Mouse (Mus musculus): ENCODE measurements around the gene Rem2. TPM values are rescaled to one million over a fixed set of nuclear protein-coding genes. Genes with fewer than 3 reads are reported as not detected.

The Rem2 gene
- polyA plus RNA-seq, 1 experiment from 2014 or later, result 26.2 TPM

GRCm38 (mm10) chr14:54528446-54529111 lies 52.7 kb downstream of the Rem2 start:
- DNase-seq (ENCODE audit: low spot score), result peak; percentile 90
- H3K27me3 ChIP-seq (ENCODE audit: control insufficient read depth, insufficient read depth, low read length), result no peaks in the 10 kb centered on the region
- H3K4me3 ChIP-seq (ENCODE audit: low read depth, low read length), result no peak overlapping the region
- no peaks in the 10 kb centered on the region for H3K4me1 ChIP-seq (ENCODE audit: control insufficient read depth, insufficient read depth, low read length)
- no peaks in the 10 kb centered on the region for H3K9me3 ChIP-seq (ENCODE audit: control insufficient read depth, low read length)
- H3K4me2 ChIP-seq (ENCODE audit: low read depth), result no peak overlapping the region
- H3K36me3 ChIP-seq (ENCODE audit: control insufficient read depth, insufficient read depth, low read length), result no peaks in the 10 kb centered on the region
- H3K9ac ChIP-seq (ENCODE audit: low read length), result no peak overlapping the region
- 14% methylated on average over 17 of the region's 17 CpGs for WGBS
- H3K27ac ChIP-seq (ENCODE audit: low read depth, low read length), result no peak overlapping the region
- peak; percentile 74 for ATAC-seq (ENCODE audit: insufficient read depth, low FRiP score, low TSS enrichment)

Other genes starting within 250 kb of the Rem2 start
- gene Dad1, start 222.0 kb upstream of the Rem2 start, polyA plus RNA-seq (2014; fragmentation: Nextera tagmentation; extraction: Ambion mirVana), result 274 and 286 TPM in 2 replicates
- 45.7 and 46.6 TPM in 2 replicates for gene Abhd4, start 221.9 kb upstream of the Rem2 start, polyA plus RNA-seq (2014; fragmentation: Nextera tagmentation; extraction: Ambion mirVana)
- not detected in 2 replicates for gene Olfr49, start 191.2 kb upstream of the Rem2 start, polyA plus RNA-seq (2014; fragmentation: Nextera tagmentation; extraction: Ambion mirVana)
- gene Oxa1l, start 115.3 kb upstream of the Rem2 start, polyA plus RNA-seq (2014; fragmentation: Nextera tagmentation; extraction: Ambion mirVana), result 49.8 and 53.0 TPM in 2 replicates
- gene Slc7a7, start 58.3 kb upstream of the Rem2 start, polyA plus RNA-seq (2014; fragmentation: Nextera tagmentation; extraction: Ambion mirVana), result 4.5 and 4.8 TPM in 2 replicates
- 190 and 216 TPM in 2 replicates for gene Mrpl52, start 49.2 kb upstream of the Rem2 start, polyA plus RNA-seq (2014; fragmentation: Nextera tagmentation; extraction: Ambion mirVana)
- gene Mmp14, start 44.5 kb upstream of the Rem2 start, polyA plus RNA-seq (2014; fragmentation: Nextera tagmentation; extraction: Ambion mirVana), result 69.6 and 70.6 TPM in 2 replicates
- gene Lrp10, start 12.0 kb upstream of the Rem2 start, polyA plus RNA-seq (2014; fragmentation: Nextera tagmentation; extraction: Ambion mirVana), result 24.5 and 26.6 TPM in 2 replicates
- 124 and 126 TPM in 2 replicates for gene Prmt5, start 41.4 kb downstream of the Rem2 start, polyA plus RNA-seq (2014; fragmentation: Nextera tagmentation; extraction: Ambion mirVana)
- 36.7 and 41.4 TPM in 2 replicates for gene Haus4, start 78.5 kb downstream of the Rem2 start, polyA plus RNA-seq (2014; fragmentation: Nextera tagmentation; extraction: Ambion mirVana)
- 27.9 TPM in 2 replicates for gene Ajuba, start 101.5 kb downstream of the Rem2 start, polyA plus RNA-seq (2014; fragmentation: Nextera tagmentation; extraction: Ambion mirVana)
- 8.1 and 8.9 TPM in 2 replicates for gene 4931414P19Rik, start 129.9 kb downstream of the Rem2 start, polyA plus RNA-seq (2014; fragmentation: Nextera tagmentation; extraction: Ambion mirVana)
- 444 and 470 TPM in 2 replicates for gene Psmb5, start 141.9 kb downstream of the Rem2 start, polyA plus RNA-seq (2014; fragmentation: Nextera tagmentation; extraction: Ambion mirVana)
- 0.08 TPM in 1 of 2 replicates, not detected in the other for gene Psmb11, start 145.3 kb downstream of the Rem2 start, polyA plus RNA-seq (2014; fragmentation: Nextera tagmentation; extraction: Ambion mirVana)
- not detected in 2 replicates for gene Gm17606, start 164.9 kb downstream of the Rem2 start, polyA plus RNA-seq (2014; fragmentation: Nextera tagmentation; extraction: Ambion mirVana)
- gene Cdh24, start 165.3 kb downstream of the Rem2 start, polyA plus RNA-seq (2014; fragmentation: Nextera tagmentation; extraction: Ambion mirVana), result 6.8 and 9.7 TPM in 2 replicates
- gene 1700123O20Rik, start 210.1 kb downstream of the Rem2 start, polyA plus RNA-seq (2014; fragmentation: Nextera tagmentation; extraction: Ambion mirVana), result 94.3 and 103 TPM in 2 replicates
- 118 and 122 TPM in 2 replicates for gene Acin1, start 210.8 kb downstream of the Rem2 start, polyA plus RNA-seq (2014; fragmentation: Nextera tagmentation; extraction: Ambion mirVana)
- gene Gm29776, start 222.7 kb downstream of the Rem2 start, polyA plus RNA-seq (2014; fragmentation: Nextera tagmentation; extraction: Ambion mirVana), result 0.16 and 0.30 TPM in 2 replicates
- 0.26 TPM in 1 of 2 replicates, not detected in the other for gene Cebpe, start 236.1 kb downstream of the Rem2 start, polyA plus RNA-seq (2014; fragmentation: Nextera tagmentation; extraction: Ambion mirVana)